Mouse (Mus musculus) testis, adult 2 months (tissue): ENCODE measurements around the gene Zfp277.

Source experiments
- CTCF ChIP-seq: fragments of 200-500 bp; IDR thresholded peaks from 2 replicates; pipeline ENCODE4 v1.5.1; 2012; ENCODE audit warnings: low read depth, mild to moderate bottlenecking, inconsistent platforms, low read length, moderate library complexity; ENCODE audit not compliant: control insufficient read depth, insufficient read depth, insufficient replicate concordance
- POLR2A ChIP-seq: fragments of 200-500 bp; IDR thresholded peaks from 2 replicates; pipeline ENCODE4 v1.6.1; 2012; ENCODE audit warnings: low read depth, mild to moderate bottlenecking, inconsistent platforms, low read length, moderate library complexity; ENCODE audit not compliant: control insufficient read depth

- no peak for TF ChIP-seq CTCF
- no peak for TF ChIP-seq POLR2A
These were observed 18.6 kb upstream of the Zfp277 start for GRCm38 (mm10) chr12:40464282-40464681.
